Mouse (Mus musculus) lung, adult 2 months (tissue): Measurements from ENCODE around the gene Tnn.

Source experiments
- CTCF ChIP-seq: fragments of 200-500 bp; IDR thresholded peaks from 2 replicates; pipeline ENCODE4 v1.5.1; 2011; ENCODE audit warnings: mild to moderate bottlenecking, low read length, control low read depth; ENCODE audit not compliant: insufficient read depth
- POLR2A ChIP-seq: fragments of 200-500 bp; IDR thresholded peaks from 2 replicates; pipeline ENCODE4 v1.6.1; 2011; ENCODE audit warnings: low read depth, mild to moderate bottlenecking, control low read depth, low read length, borderline replicate concordance; ENCODE audit errors: extremely low read depth

- TF ChIP-seq CTCF, result no peak
- TF ChIP-seq POLR2A, result 0 out of 2 replicates have a peak, but pooled peaks have one; percentile 9
Measured at GRCm38 (mm10) chr1:160036996-160037521, 116.3 kb downstream of the Tnn start.
